Mouse (Mus musculus) embryonic facial prominence, embryonic 14.5 days (tissue): ENCODE data around the gene Ppp1r14a. TPM values are rescaled to one million over a fixed set of nuclear protein-coding genes. Genes with fewer than 3 reads are reported as not detected.
A peak's percentile ranks its signal among the peaks of the same experiment; 100 is the strongest.

Source experiments
- ATAC-seq: fragments of 200-750 bp; cut with Nextera tagmentation; 2 replicates; pipeline ENCODE4 v1.8.0; 2017; ENCODE audit warnings: low read depth, moderate number of reproducible peaks, moderate TSS enrichment
- DNase-seq: peaks from one replicate; pipeline ENCODE4 v3.0.0-alpha.2; 2015; ENCODE audit warnings: low spot score
- H3K27ac ChIP-seq: fragments of 300-500 bp; sonication (generic); replicated peaks from 2 replicates; pipeline ENCODE4 v1.5.1; 2014; ENCODE audit warnings: low read depth, mild to moderate bottlenecking, low read length, moderate library complexity
- H3K27me3 ChIP-seq: fragments of 300-500 bp; sonication (generic); replicated peaks from 2 replicates; pipeline ENCODE4 v1.6.1; 2014; ENCODE audit warnings: low read length; ENCODE audit not compliant: control insufficient read depth, insufficient read depth
- H3K36me3 ChIP-seq: fragments of 300-500 bp; sonication (generic); 2 replicates; pipeline ENCODE4 v1.6.1; 2014; ENCODE audit warnings: low read length, mixed read lengths; ENCODE audit not compliant: control insufficient read depth, insufficient read depth
- H3K4me1 ChIP-seq: fragments of 300-500 bp; sonication (generic); 2 replicates; pipeline ENCODE4 v1.6.1; 2014; ENCODE audit warnings: antibody characterized with exemption, low read length; ENCODE audit not compliant: control insufficient read depth, insufficient read depth
- H3K4me2 ChIP-seq: fragments of 300-500 bp; sonication (generic); 2 replicates; pipeline ENCODE4 v1.6.1; 2014; ENCODE audit warnings: low read depth, mild to moderate bottlenecking, low read length, moderate library complexity, mixed read lengths
- H3K4me3 ChIP-seq: fragments of 300-500 bp; sonication (generic); 2 replicates; pipeline ENCODE4 v1.5.1; 2014; ENCODE audit warnings: low read depth, mild to moderate bottlenecking, low read length
- H3K9ac ChIP-seq: fragments of 300-500 bp; sonication (generic); 2 replicates; pipeline ENCODE4 v1.6.1; 2014; ENCODE audit warnings: low read depth, mild to moderate bottlenecking, low read length, moderate library complexity, mixed read lengths
- H3K9me3 ChIP-seq: fragments of 300-500 bp; sonication (generic); 2 replicates; pipeline ENCODE4 v1.6.1; 2016; ENCODE audit warnings: low read length; ENCODE audit not compliant: control insufficient read depth
- WGBS: fragments of 180-500 bp; shearing (Covaris S2); extraction: QIAGEN DNeasy Blood & Tissue Kit; methylation state at CpG from one replicate; pipeline ENCODE4 v1.1.7; 2014; 5-methylcytosine and 5-hydroxymethylcytosine counted together
- polyA plus RNA-seq: library from polyadenylated mRNA; unstranded; fragments of >200 nt; fragmentation: Nextera tagmentation; extraction: Ambion mirVana; gene quantifications from 2 replicates; pipeline ENCODE4 v1.2.1, GENCODE M21; 2014

The Ppp1r14a gene
- polyA plus RNA-seq = 11.6 and 13.8 TPM in 2 replicates

- Histone ChIP-seq H3K27ac (0 out of 2 replicates have a peak within 1 kb of the TSS, but pooled peaks have one; percentile 6), H3K27me3 (no peaks in the 10 kb centered on the region), H3K4me3 (peak within 1 kb of the TSS; percentile 56), H3K4me2 (peak within 1 kb of the TSS; percentile 95), H3K9ac (peak within 1 kb of the TSS; percentile 60), H3K36me3 (no peaks in the 10 kb centered on the region), H3K9me3 (no peaks in the 10 kb centered on the region), H3K4me1 (peaks cover 16% of the 10 kb centered on the region; the same call in 1 of the 2 replicates)
- ATAC-seq = peak; percentile 58
- peak; percentile 67 for DNase-seq
- WGBS = under 1% methylated on average over 53 of the region's 59 CpGs
Observed at GRCm38 (mm10) chr7:29288942-29289638, at the start of gene Ppp1r14a. TSS of gene Ppp1r14a (plus strand) at chr7:29289308.

- Histone ChIP-seq H3K9me3 (no peaks in the 10 kb centered on the region), H3K9ac (no peak overlapping the region), H3K27me3 (peaks cover 6% of the 10 kb centered on the region; the same call in 1 of the 2 replicates), H3K4me3 (no peak overlapping the region), H3K36me3 (peaks cover 30% of the 10 kb centered on the region), H3K4me1 (no peaks in the 10 kb centered on the region), H3K27ac (no peak overlapping the region), H3K4me2 (no peak overlapping the region)
- ATAC-seq (no peak), DNase-seq (no peak)
- 70% methylated on average over 7 of the region's 7 CpGs for WGBS
Observed at GRCm38 (mm10) chr7:29244732-29245416, 44.2 kb upstream of the Ppp1r14a start.

GRCm38 (mm10) chr7:29246015-29246414 is 43.1 kb upstream of the Ppp1r14a start:
- Histone ChIP-seq H3K9ac (no peak overlapping the region), H3K4me1 (no peaks in the 10 kb centered on the region), H3K9me3 (no peaks in the 10 kb centered on the region), H3K27ac (no peak overlapping the region), H3K4me3 (no peak overlapping the region), H3K4me2 (no peak overlapping the region), H3K27me3 (peaks cover 6% of the 10 kb centered on the region; the same call in 1 of the 2 replicates), H3K36me3 (peaks cover 30% of the 10 kb centered on the region)
- DNase-seq (no peak), ATAC-seq (no peak)
- WGBS = 78% methylated on average over 5 of the region's 5 CpGs

- 0 out of 2 replicates have a peak overlapping the region, but pooled peaks have one; percentile 3 for H3K4me2 ChIP-seq
- H3K27ac ChIP-seq = no peak overlapping the region
- H3K9ac ChIP-seq = no peak overlapping the region
Observed at GRCm38 (mm10) chr7:29246619-29247313, 42.3 kb upstream of the Ppp1r14a start.

GRCm38 (mm10) chr7:29247314-29247700 is 41.8 kb upstream of the Ppp1r14a start:
- Histone ChIP-seq H3K9ac (no peak overlapping the region), H3K4me3 (peak overlapping the region; percentile 21; the same call in 1 of the 2 replicates), H3K4me1 (no peaks in the 10 kb centered on the region), H3K36me3 (peaks cover 30% of the 10 kb centered on the region), H3K27ac (no peak overlapping the region), H3K4me2 (peak overlapping the region; percentile 50), H3K9me3 (no peaks in the 10 kb centered on the region), H3K27me3 (peaks cover 6% of the 10 kb centered on the region; the same call in 1 of the 2 replicates)
- DNase-seq = peak; percentile 44
- WGBS = 22% methylated on average over 14 of the region's 16 CpGs
- ATAC-seq = no peak; the same call in 1 of the 2 replicates

More at GRCm38 (mm10) chr7:29246619-29247313, 42.3 kb upstream of the Ppp1r14a start:
- H3K4me1 ChIP-seq = no peaks in the 10 kb centered on the region
- ATAC-seq (no peak), DNase-seq (no peak)
- peaks cover 30% of the 10 kb centered on the region for H3K36me3 ChIP-seq
- peaks cover 6% of the 10 kb centered on the region; the same call in 1 of the 2 replicates for H3K27me3 ChIP-seq
- WGBS = 83% methylated on average over 21 of the region's 21 CpGs
- no peak overlapping the region for H3K4me3 ChIP-seq
- no peaks in the 10 kb centered on the region for H3K9me3 ChIP-seq

GRCm38 (mm10) chr7:29247706-29248105 is 41.4 kb upstream of the Ppp1r14a start:
- ATAC-seq (no peak), DNase-seq (no peak)
- Histone ChIP-seq H3K4me1 (no peaks in the 10 kb centered on the region), H3K4me2 (peak overlapping the region; percentile 50), H3K27ac (no peak overlapping the region), H3K9ac (peak overlapping the region; percentile 14; the same call in 1 of the 2 replicates), H3K27me3 (peaks cover 6% of the 10 kb centered on the region; the same call in 1 of the 2 replicates), H3K4me3 (peak overlapping the region; percentile 21), H3K36me3 (peaks cover 30% of the 10 kb centered on the region), H3K9me3 (no peaks in the 10 kb centered on the region)
- WGBS = 14% methylated on average over 18 of the region's 19 CpGs

GRCm38 (mm10) chr7:29248261-29248841 is 40.8 kb upstream of the Ppp1r14a start, which contains the start of gene 2200002D01Rik:
TSS of gene 2200002D01Rik (minus strand) at chr7:29248466.
- no peak for DNase-seq
- H3K9ac ChIP-seq = peak within 1 kb of the TSS; percentile 14; the same call in 1 of the 2 replicates
- H3K27ac ChIP-seq = no peak within 1 kb of the TSS
- WGBS = 19% methylated on average over 20 of the region's 20 CpGs
- peak within 1 kb of the TSS; percentile 21 for H3K4me3 ChIP-seq
- H3K36me3 ChIP-seq = peaks cover 30% of the 10 kb centered on the region
- H3K9me3 ChIP-seq = no peaks in the 10 kb centered on the region
- H3K4me2 ChIP-seq = peak within 1 kb of the TSS; percentile 50
- peaks cover 6% of the 10 kb centered on the region; the same call in 1 of the 2 replicates for H3K27me3 ChIP-seq
- no peaks in the 10 kb centered on the region for H3K4me1 ChIP-seq
- no peak for ATAC-seq

GRCm38 (mm10) chr7:29251166-29251565 is 37.9 kb upstream of the Ppp1r14a start:
- 91% methylated on average over 2 of the region's 3 CpGs for WGBS
- H3K4me1 ChIP-seq = no peaks in the 10 kb centered on the region
- no peak overlapping the region for H3K4me3 ChIP-seq
- ATAC-seq (no peak), DNase-seq (no peak)
- peaks cover 10% of the 10 kb centered on the region; the same call in 1 of the 2 replicates for H3K36me3 ChIP-seq
- peaks cover 6% of the 10 kb centered on the region; the same call in 1 of the 2 replicates for H3K27me3 ChIP-seq
- no peaks in the 10 kb centered on the region for H3K9me3 ChIP-seq
- no peak overlapping the region for H3K4me2 ChIP-seq
- H3K9ac ChIP-seq = no peak overlapping the region
- no peak overlapping the region for H3K27ac ChIP-seq
